Mouse (Mus musculus): Measurements from ENCODE around the gene Tmem175.

Gene Tmem175

DNA sequence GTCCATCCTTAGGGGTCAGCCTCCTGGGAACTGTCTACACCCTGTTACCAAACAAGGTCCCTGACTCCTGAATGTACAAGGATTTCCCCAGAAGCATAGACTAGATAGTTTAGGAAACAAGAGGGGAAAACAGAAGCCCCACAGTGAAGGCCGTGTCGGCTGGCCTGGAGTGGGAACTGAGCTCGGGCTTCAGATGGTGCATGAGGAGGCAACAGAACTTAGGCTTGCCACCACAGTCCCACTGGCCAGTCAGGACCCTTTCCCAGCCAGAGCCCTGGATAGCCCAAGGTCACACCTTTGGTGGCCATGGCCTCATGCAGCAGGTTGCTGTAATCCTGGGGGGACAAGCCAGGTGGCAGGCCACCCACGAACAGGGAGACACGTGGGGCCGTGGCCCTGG lies 23.8 kb downstream of the Tmem175 start:
- DNase-seq (ENCODE audit: low spot score in 2 of 2): no peak

- DNase-seq (ENCODE audit: low spot score in 2 of 2): no peak
Observed at GRCm38 (mm10) chr5:108654444-108654990, 24.9 kb downstream of the Tmem175 start.

- no peak for DNase-seq (ENCODE audit: low spot score in 2 of 2)
Observed at GRCm38 (mm10) chr5:108655381-108655780, 25.8 kb downstream of the Tmem175 start.

DNA sequence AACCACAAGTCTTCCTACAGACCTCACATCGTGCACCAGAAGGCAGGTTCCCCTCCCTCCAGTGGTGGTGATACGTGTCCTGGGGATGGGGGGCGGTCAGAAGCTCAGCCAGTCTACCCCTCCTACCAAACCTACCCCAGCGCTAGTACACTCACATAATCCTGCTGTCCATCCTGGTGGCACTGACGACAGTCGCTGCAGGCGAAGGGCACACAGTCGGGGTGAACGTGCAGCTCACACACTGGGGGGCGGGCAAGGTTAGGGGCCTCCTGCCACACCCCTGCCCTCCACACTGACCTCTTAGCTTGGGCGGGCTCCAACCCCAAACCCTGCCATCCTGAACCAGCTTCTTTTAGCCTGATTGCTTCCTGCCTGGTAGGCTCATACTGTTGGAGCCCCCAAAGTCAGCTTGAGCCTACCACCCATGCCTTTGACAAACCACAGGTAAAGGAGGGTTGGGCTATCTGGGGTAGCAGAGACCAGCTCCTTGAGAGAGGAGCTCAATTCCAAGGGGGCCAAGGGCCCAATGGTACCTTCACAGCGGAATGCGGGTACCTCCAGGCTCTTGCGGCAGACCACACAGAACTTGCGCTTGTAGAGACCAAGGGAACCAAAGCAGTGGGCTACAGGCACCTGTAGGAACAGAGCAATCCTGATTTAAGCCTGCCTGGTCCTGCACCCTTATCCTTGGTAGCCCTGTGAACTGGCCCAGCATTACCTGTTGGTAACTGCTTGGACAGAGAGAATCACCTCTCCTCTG lies 26.5 kb downstream of the Tmem175 start:
- no peak for DNase-seq (ENCODE audit: low spot score in 2 of 2)

GRCm38 (mm10) chr5:108657406-108657805 lies 27.8 kb downstream of the Tmem175 start:
- no peak for DNase-seq (ENCODE audit: low spot score in 2 of 2)

GRCm38 (mm10) chr5:108658611-108659010 lies 29.0 kb downstream of the Tmem175 start:
- no peak for DNase-seq (ENCODE audit: low spot score in 2 of 2)

GRCm38 (mm10) chr5:108659698-108660631 lies 30.4 kb downstream of the Tmem175 start, which contains the start of gene Idua:
Idua (plus strand) TSS chr5:108660331.
- DNase-seq (ENCODE audit: low spot score in 2 of 2): peak in 1 of 2 experiments; percentile 29

DNA sequence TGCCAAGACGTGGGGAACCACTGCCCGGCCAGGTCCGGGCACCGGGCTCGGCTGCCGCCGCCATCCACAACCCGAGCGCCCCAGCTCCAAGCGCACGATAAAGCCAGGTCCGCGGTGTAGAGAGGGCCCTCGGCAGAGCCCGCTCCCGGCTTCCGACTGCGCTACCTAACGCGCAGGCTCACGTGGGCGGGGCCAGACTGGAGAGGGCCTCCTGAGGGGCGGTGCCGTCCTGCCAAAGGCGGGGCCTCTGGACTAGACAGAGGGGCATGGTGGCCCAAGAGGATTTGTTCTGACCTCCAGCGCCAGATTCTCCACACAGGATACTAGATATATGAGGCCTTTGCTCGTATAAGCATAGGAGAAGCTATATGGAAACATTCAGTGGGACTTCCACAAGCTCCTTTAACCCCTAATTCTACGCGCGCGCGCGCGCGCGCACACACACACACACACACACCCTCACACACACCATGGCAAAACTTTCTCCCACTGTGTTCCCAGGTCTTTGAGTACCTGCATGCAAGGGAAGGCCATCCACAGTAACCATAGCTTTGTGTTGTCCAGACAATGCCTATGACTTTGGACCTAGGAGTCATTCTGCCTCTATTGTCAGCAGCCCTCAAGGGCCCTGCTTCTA lies 31.2 kb downstream of the Tmem175 start:
- peak; percentile 86 to 91 for DNase-seq (ENCODE audit: low spot score in 2 of 2)

- DNase-seq (ENCODE audit: low spot score in 2 of 2): no peak
Observed at GRCm38 (mm10) chr5:108662772-108663171, 33.2 kb downstream of the Tmem175 start.

GRCm38 (mm10) chr5:108665066-108665465 lies 35.5 kb downstream of the Tmem175 start:
- no peak for DNase-seq (ENCODE audit: low spot score in 2 of 2)

DNA sequence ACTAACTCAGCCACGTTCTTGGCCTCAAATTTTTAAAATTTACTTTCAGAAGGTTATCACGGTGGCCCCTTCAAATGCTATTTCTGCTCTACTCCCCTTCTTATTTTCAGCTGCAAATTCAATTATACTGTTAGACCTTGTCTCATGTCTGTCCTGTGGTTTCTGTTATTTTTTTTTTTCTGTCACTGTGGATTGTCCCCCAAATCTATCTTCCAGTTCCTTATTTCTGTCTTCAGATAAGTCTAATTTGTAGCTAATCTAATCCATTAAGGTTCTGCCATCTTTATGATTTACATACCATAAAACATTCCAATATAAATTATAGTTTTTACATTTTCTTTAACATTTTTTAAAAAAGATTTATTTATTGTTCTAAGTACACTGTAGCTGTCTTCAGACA lies 37.8 kb downstream of the Tmem175 start:
- no peak for DNase-seq (ENCODE audit: low spot score in 2 of 2)

DNA sequence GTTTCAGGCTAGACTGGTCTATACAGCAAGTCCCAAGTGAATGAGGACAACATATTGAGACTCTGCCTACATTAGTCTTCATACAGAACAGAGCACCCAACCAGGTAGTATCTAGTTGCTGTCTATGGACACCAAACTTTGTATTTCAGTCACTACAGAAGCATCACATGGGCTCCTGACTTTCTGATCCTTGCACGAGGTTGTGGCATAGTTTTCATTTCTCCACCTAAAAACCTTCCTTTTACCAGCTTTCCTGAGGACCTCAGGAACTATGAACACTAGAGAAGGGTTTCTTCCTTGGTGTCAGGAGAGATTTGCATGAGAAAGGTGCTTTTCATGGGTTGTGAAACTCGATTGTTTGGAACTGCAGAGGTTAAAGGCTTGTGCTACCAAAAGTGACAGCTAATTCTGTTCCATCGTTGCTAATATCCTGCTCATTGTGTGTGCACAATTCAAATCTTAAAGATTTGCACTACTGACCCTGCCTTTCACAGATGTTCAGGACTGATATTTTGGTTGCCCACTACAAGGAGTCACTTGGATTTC lies 38.9 kb downstream of the Tmem175 start:
- no peak for DNase-seq (ENCODE audit: low spot score in 2 of 2)

DNA sequence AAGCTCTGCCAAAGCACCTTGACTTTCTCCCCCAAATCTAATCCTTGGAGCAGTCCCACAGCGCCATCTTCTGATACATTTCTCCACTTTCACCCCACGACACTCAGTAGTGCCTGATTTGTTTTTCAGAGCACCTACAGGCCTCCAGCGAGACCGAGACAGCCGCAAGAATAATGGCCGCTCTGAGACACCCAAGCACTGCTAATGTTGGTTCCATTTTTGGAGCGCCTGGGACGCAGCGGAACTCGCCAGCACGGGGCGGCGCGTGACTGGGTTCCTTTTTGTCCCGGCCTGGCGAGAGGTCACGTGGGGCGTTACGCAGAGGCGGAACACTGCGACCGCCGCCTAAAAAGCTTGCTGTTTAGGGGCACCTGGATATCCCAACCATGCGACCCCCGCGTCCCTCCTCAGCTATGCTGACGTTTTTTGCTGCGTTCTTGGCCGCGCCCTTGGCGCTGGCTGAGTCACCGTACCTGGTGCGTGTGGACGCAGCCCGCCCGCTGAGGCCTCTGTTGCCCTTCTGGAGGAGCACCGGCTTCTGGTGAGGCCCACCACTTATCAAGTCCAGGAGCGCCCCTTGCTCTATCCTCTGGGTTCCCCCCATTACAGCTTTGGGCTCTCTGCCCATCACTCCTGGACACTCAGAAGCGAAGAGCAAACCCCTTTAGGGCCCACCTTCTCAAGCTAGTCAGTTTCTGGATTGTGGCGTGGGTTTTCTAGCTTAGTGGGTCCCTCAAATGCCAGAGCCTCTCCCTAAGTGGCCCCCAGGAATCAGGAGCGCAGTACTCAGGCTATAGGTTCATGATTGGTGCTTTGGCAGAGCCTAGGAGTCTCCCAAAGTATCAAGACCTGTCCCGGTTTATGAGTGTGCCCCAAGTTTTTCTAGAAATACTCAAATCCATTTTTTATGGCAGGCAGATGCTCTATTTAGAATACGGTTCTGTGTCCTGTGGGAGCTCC lies 39.7 kb downstream of the Tmem175 start, which contains the start of gene Dgkq:
TSS of gene Dgkq (minus strand) at position 696 of the 960 bp plus-strand sequence.
- peak; percentile 79 to 85 for DNase-seq (ENCODE audit: low spot score in 2 of 2)

- DNase-seq (ENCODE audit: low spot score in 2 of 2): no peak
Observed at GRCm38 (mm10) chr5:108669986-108670385, 40.4 kb downstream of the Tmem175 start.

DNA sequence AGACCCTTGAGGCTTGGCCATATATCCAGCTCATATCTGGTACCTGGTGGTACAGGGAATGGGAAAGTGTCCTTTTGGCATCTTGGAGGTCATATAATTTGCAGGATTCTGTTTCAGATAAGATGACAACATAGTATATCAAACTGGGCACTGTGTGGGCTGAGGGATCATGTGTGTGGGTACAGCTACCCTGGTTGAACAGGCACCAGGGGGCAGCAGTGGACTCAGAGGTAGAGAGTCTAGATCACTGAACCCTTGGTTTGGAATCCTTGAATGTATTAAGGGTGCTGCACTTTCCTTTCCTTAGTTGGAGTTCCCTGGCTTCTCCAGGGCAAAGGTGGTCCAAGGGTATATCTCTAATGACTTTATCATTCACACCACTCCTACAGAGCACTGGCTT lies 41.2 kb downstream of the Tmem175 start:
- DNase-seq (ENCODE audit: low spot score in 2 of 2): no peak

DNA sequence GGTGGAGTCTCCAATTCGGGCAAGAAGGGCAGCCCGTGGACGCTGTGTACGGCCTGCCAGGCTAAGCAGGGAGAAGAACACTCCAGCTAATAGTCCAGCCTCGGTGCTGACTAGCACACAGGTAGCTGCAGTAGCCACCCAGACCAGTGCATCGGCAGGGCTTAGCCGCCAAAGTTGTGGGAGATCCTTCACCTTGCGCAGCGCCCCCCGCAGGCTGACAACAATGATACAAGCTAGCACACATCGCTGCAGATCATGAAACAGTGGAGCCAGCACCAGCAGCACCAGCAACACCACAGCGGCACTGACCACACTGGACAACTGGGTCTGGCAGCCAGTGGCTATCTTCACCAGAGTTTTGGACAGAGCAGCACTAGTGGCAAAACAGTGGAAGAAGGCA lies 42.2 kb downstream of the Tmem175 start:
- DNase-seq (ENCODE audit: low spot score in 2 of 2): no peak

GRCm38 (mm10) chr5:108674624-108675023 lies 45.1 kb downstream of the Tmem175 start:
- DNase-seq (ENCODE audit: low spot score in 2 of 2): no peak

GRCm38 (mm10) chr5:108675251-108675816 lies 45.8 kb downstream of the Tmem175 start, which contains the start of gene Slc26a1:
Slc26a1 (minus strand) TSS chr5:108675569.
- no peak for DNase-seq (ENCODE audit: low spot score in 2 of 2)

- DNase-seq (ENCODE audit: low spot score in 2 of 2): no peak
Observed at GRCm38 (mm10) chr5:108676772-108677498, 47.4 kb downstream of the Tmem175 start.

Measured in frontal cortex, postnatal 10 days (tissue).